Mouse (Mus musculus) adrenal gland (tissue): ENCODE results near the gene Olfr1416.
"Not testable (repeated sequence)": the region's sequence is repeated elsewhere in the genome, so short reads cannot be mapped to it uniquely, and the experiment has no call there.

Source experiments
- intact Hi-C: fragments of 180-260 bp; cut with DNase I; formaldehyde crosslinking; loops from one replicate; pipeline ENCODE4 v1.15.1; 2025
- long read RNA-seq, 2 experiments: library from polyadenylated mRNA; unstranded; transcript quantifications; one replicate each; pipeline ENCODE4 v2.0.0; 2020; ENCODE audit warnings: borderline replicate concordance in 1 of 2; ENCODE audit not compliant: insufficient replicate concordance in 1 of 2

Olfr1416 gene
- long read RNA-seq, experiment 1: 0 reads
- long read RNA-seq, experiment 2: 0 reads

DNA sequence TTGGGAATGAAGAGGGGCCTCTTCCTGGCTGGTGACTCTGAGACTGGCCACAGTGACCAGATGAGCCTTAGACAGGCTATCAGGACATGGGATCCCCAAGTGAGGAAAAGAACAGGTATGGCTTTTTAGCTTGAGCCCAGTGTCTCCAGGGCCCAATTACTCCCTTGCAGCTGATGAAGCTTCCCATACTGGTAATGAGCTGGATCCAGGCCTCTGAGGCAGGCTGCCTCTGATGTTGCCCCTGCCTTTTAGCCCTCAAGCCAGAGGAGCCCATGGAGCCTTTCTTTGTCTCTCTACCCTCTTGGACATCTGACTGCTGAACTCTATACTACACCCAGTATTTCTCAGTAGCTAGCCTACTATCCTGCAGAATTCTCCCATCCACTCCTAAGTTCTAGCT, at the start of gene Olfr1416:
Olfr1416 (minus strand) TSS at position 101 of the 400 bp plus-strand sequence.
- intact Hi-C loops: no loop called here

- intact Hi-C loops: loop anchor here (5.0 kb wide), 1 partner anchor 124 kb away; the partner anchor contains the start of gene Otos
Measured at GRCm38 (mm10) chr1:92523764-92524163, 38.9 kb upstream of the Olfr1416 start.

DNA sequence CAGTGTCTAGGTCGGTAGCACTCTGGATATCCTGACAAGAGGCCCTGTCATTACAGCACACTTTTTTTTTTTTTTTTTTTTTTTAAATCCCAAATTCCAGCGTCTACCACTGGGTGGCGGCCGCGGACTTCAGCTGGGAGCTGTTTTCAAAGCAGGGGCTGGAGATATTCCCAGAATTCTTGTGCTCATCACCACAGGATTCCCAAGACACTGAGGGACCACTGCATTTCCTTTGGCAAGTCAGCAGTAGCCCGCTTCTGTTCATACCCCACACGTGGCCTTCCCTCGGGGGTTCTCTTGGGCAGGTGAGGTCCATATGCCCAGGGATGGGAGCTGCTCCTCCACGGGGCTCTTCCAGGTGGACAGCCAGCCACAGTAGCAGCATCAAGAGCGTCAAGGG, 36.5 kb upstream of the Olfr1416 start:
- intact Hi-C loops: loop anchor here (1.0 to 5.0 kb wide), 2 partner anchors 90 to 126 kb away; partner anchors contain the start of gene Otos

DNA sequence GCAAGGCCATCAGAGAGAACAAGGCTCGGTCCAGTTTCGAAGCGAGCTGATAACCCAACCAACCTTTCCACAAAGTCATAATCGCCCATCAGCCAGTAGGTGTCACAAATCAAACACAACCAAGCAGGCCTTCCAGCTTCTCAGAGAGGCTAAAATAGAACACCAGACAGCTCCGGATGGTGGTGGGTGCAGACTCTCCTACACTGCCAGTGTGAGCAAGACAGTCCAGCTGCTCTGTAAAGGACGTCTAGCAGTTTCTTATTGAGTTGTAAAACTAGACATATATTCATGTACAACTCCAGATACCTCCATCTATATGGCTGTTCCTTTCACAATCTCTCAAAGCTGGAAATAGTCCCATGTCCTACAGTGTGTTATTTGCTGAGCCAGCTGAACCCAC, 34.1 kb upstream of the Olfr1416 start:
- intact Hi-C loops: no loop called here

DNA sequence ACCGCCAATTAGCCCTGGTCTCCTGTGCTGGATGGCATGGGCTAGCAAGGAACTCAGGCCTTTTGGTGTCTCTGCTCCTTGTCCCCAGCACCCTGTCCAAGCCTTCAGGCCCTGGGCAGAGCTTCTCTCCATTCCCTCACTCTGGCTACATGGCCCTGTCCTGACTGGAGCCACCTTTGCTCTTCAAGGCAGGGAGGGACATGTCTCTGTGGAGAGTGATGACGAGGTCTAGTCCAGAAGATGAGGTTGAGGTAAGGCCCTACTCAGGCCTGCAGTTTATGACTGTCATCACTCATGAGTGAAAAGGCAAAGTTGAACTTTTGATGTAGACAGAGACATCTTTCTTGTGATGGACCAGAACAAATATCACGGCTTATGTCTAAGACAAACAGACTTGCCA, 33.6 kb upstream of the Olfr1416 start, which contains the start of gene Olfr1414:
Olfr1414 (minus strand) TSS at position 101 of the 400 bp plus-strand sequence.
- intact Hi-C loops: no loop called here

DNA sequence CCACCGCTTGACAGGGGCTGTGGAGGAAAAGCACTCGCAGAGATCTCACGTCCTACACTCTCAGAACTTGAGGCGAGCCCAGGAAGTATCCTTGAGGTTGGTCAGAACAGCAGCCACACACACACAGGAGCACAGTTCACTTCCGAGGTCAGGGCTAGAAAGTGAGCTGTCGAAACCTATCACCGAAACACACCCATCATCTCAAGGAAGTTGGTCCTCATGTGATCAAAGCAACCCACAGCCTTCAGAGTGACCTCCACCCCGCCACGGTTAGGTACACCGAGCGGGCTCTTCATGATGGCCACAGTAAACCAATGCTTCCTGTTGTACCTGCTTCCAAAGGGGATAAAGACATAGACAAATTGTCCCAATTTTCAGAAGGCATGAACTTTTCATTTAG, 30.5 kb upstream of the Olfr1416 start:
- intact Hi-C loops: no loop called here

GRCm38 (mm10) chr1:92511646-92512045, 26.7 kb upstream of the Olfr1416 start:
- intact Hi-C loops: not testable (repeated sequence)

DNA sequence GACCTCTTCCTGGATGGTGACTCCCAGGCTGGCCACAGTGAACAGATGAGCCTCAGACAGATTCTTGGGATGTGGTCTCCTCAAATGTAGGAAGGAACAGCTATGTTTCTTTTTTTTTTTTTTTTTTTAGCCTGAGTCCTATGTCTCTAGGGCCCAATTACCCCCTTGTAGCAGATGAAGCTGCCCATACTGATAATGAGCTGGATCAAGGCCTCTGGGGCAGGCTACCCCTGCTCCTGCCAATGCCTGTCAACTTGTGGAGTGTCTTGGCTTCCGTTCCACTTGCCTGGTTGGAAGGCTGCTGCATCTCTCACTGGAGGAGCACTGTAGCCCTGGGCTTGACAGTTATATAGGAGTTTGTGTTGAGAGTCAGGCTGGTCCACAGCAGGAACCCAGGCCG, 11.1 kb upstream of the Olfr1416 start, which contains the start of gene Olfr1415:
Olfr1415 (minus strand) TSS at position 101 of the 400 bp plus-strand sequence.
- intact Hi-C loops: no loop called here

DNA sequence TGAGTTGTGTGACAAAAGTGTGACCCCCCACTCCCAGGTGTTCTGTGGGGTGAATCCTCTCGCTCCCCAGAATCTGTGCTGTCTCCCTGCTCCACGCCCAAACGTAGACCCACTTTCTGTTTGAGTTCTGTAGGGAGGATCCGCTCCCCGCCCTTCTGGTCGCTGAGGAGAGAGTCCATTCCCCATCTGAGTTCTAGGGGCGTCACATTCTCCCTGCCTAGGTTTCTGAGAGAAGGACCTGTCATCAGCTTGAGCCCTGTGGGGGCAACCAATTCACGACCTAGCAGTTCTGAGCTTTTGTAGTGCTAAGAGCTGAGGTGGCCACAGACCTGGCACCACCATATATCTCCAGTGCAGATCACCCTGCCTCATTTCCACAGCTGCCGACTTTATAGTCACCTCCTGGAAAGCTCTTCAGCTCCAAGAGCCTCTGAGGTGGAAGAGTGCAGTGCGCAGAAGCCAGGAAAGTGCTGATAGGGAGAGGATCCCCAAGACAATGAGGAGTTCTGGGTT, 10.8 kb downstream of the Olfr1416 start:
- intact Hi-C loops: no loop called here

- intact Hi-C loops: no loop called here
Measured at GRCm38 (mm10) chr1:92473165-92474041, 11.5 kb downstream of the Olfr1416 start, which contains the start of gene Ndufa10. Gene Ndufa10 (minus strand): TSS chr1:92473860.

DNA sequence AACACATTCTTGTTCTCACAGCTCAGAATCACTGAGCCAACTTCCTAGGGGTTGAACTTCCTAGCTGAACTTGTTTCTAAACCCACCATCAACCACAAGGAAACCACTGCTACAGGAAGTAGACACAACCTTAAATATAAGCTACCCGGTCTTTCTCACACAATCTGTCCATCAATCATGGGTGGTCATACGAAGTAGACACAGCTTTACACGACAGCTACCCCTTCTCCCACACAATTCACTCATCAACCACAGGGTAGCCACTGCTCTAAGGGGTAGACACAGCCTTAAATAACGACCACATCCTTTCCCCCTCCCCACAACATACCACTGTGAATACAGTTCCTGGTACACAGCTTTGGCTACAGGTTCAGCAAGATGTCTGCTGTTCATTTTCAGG, 16.0 kb downstream of the Olfr1416 start:
- intact Hi-C loops: no loop called here

DNA sequence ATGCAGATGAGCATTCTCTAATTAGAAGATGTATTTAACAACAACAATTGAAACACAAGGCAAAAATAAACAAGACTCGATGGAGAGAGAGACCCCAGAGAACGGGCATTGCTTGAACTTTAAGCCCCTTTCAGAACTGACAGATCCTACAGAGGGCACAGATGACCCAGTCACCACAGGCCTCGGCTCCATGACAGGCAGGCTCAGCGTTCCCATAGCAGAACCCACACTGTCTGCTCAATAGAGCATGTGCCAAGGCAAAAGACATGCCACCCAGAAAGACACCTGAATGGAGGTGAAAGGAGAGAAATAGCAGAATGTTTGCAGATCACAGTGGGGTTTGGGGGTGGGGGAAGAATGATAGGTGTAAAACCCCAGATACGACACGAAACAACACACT, 26.5 kb downstream of the Olfr1416 start:
- intact Hi-C loops: no loop called here

DNA sequence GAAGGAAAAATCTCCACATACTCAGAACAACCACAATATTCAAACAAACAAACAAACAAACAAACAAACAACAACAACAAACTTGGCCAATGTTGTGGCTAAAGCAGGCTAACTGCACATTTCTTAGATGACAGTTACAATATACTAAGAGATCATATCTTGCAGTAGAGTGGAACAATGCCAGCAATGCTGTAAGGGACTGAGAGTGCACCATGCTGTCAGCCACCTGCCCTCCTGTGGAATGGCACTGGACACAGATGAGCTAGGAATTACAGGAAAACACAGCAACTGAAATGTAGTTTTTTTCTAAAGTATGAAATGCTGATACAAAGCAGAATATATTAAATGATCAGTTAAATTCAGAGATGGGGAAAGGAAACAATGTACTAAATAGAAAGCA, 27.2 kb downstream of the Olfr1416 start:
- intact Hi-C loops: no loop called here

GRCm38 (mm10) chr1:92453751-92454445, 31.0 kb downstream of the Olfr1416 start:
- intact Hi-C loops: loop anchor here (2.0 to 5.0 kb wide), 2 partner anchors 92 to 491 kb away; no protein-coding TSS in a partner anchor

- intact Hi-C loops: loop anchor here (5.0 kb wide), 1 partner anchor 541 kb away; no protein-coding TSS in a partner anchor
Measured at GRCm38 (mm10) chr1:92448293-92448692, 36.6 kb downstream of the Olfr1416 start.

DNA sequence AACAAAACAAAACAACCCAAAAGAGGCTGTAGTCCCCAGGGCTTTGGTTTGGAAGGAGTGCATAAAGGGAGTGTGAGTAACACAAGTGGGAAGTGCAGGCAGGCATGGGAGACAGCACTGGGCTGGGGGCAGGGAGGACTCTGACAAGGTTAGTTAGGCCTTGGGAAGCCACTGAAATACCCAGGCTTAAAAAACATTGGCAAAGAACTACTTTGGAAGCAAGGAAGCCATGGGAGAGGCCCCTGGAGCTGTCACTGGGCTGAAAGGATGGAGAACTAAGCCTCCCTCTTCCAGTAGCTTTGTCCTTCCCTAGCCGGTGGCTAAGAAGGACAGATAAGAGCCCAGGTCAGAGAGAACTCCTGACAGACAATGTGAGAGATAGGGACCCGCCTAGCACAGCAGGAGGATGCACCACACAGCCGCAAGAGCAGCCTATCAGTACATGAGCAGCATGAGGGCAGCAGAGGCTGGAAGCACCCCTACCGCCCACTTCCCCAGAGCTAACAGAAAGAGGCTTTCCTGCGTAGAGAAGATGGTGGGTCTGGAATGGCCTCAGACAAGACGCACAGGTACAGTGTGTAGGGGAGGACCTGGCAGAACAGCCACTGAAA, 43.4 kb downstream of the Olfr1416 start:
- intact Hi-C loops: no loop called here

DNA sequence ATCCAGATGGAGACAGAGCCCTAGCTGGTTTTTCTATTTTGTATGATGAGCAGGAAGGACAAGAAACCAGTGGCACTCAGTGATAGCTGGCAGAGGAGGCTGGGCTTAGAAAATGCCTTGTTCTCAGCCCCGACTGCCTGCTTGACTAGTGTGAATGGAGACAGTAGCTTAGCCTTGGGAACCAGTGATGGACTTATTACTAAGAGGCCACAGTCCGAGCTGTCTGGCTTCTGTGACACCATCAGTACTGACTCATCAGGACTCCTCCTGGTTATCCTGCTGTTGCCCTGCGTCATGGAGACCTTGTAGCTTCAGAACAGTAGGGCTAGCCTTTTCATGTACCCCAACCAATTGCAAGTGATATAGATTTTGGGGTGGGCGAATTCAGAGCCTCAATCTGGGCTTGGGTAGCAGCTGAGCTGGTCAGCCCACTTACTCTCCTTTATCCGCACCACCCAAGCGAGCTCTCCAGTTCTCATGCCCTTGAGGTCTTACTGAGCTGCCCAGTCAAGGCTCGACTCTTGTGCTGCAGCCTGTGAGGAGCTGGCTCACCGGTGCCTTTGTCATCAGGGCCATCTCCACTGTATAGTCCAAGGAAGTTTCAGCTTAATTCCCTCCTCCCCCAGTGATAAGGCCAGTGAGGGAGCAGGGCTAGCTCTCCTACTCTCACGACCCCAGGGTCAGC, 44.7 kb downstream of the Olfr1416 start:
- intact Hi-C loops: no loop called here

- intact Hi-C loops: no loop called here
Measured at GRCm38 (mm10) chr1:92437678-92438271, 47.1 kb downstream of the Olfr1416 start.

DNA sequence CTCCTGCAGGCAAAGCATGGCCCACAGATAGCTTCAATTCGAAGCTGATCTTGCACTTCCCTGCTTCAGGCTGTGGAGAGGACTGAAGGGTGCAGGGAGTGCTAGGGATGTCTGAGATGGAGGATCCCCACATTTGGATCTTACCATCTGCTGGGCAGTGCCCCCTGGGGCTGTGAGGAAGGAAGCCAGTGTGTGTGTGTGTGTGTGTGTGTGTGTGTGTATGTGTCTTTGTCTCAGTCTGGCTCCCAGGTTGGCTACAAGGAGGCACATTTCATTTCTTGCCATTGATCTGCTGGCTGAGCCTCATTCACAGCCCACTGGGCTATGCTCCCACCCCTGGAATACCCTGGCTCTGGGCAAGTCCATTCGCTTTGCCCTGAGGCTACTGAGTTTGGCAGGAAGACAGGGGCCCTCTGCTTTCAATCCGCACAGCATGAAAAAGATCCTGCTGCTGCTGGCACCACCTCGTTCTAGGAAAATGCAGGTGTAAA, 48.0 kb downstream of the Olfr1416 start:
- intact Hi-C loops: no loop called here

DNA sequence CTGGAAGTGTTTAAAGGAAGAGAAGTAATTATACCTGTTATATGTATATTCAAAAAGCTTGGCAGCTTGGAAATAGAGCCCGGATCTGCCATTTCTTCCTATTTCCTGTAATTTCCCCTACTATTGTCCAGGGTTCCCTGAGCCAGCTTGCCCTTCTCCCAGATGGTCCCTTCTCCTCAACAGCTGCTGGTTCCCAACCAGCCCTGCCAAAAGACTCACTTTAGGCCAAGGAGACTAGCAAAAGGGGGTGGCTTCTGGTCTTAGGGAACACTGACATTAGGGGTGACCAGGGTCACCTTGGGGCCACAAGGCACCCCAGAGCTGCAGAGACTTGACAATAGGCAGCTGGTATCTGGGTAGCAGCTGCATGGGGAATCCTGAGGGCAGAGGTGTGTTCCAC, 49.9 kb downstream of the Olfr1416 start:
- intact Hi-C loops: no loop called here
